Mouse (Mus musculus) midbrain, embryonic 16.5 days (tissue): Measurements from ENCODE around the gene Pi4k2b. TPM values are rescaled to one million over a fixed set of nuclear protein-coding genes. Genes with fewer than 3 reads are reported as not detected.

Source experiments
- ATAC-seq: fragments of 200-750 bp; cut with Nextera tagmentation; 2 replicates; pipeline ENCODE4 v1.8.0; 2017; ENCODE audit warnings: moderate TSS enrichment
- H3K27ac ChIP-seq: fragments of 300-500 bp; sonication (generic); 2 replicates; pipeline ENCODE4 v1.5.1; 2014; ENCODE audit warnings: mild to moderate bottlenecking, low read length, mixed read lengths
- H3K27me3 ChIP-seq: fragments of 300-500 bp; sonication (generic); 2 replicates; pipeline ENCODE4 v1.6.1; 2014; ENCODE audit warnings: low read depth, low read length, mixed read lengths; ENCODE audit not compliant: control insufficient read depth, insufficient read depth
- H3K36me3 ChIP-seq: fragments of 300-500 bp; sonication (generic); 2 replicates; pipeline ENCODE4 v1.6.1; 2014; ENCODE audit warnings: mild to moderate bottlenecking, low read length, moderate library complexity, mixed read lengths; ENCODE audit not compliant: control insufficient read depth, insufficient read depth
- H3K4me1 ChIP-seq: fragments of 300-500 bp; sonication (generic); 2 replicates; pipeline ENCODE4 v1.6.1; 2014; ENCODE audit warnings: mild to moderate bottlenecking, low read length, mixed read lengths; ENCODE audit not compliant: control insufficient read depth, insufficient read depth
- H3K4me2 ChIP-seq: fragments of 300-500 bp; sonication (generic); 2 replicates; pipeline ENCODE4 v1.6.1; 2014; ENCODE audit warnings: mild to moderate bottlenecking, low read length, mixed read lengths
- H3K4me3 ChIP-seq: fragments of 300-500 bp; sonication (generic); 2 replicates; pipeline ENCODE4 v1.5.1; 2014; ENCODE audit warnings: low read depth, mild to moderate bottlenecking, low read length, moderate library complexity, mixed read lengths
- H3K9ac ChIP-seq: fragments of 300-500 bp; sonication (generic); 2 replicates; pipeline ENCODE4 v1.6.1; 2014; ENCODE audit warnings: low read depth, low read length, mixed read lengths
- H3K9me3 ChIP-seq: fragments of 300-500 bp; sonication (generic); replicated peaks from 2 replicates; pipeline ENCODE4 v1.6.1; 2014; ENCODE audit warnings: mild to moderate bottlenecking, low read length, mixed read lengths; ENCODE audit not compliant: control insufficient read depth, poor library complexity, severe bottlenecking
- WGBS: fragments of 180-500 bp; shearing (Covaris S2); extraction: QIAGEN DNeasy Blood & Tissue Kit; methylation state at CpG from one replicate; pipeline ENCODE4 v1.1.7; 2014; 5-methylcytosine and 5-hydroxymethylcytosine counted together
- polyA plus RNA-seq: library from polyadenylated mRNA; unstranded; fragments of >200 nt; fragmentation: Nextera tagmentation; extraction: Ambion mirVana; gene quantifications from 2 replicates; pipeline ENCODE4 v1.2.1, GENCODE M21; 2015

The Pi4k2b gene
- polyA plus RNA-seq, 1 experiment from 2014 or later, result 2.8 TPM

- Histone ChIP-seq H3K4me2 (no peak overlapping the region), H3K9me3 (no peaks in the 10 kb centered on the region), H3K9ac (no peak overlapping the region), H3K27ac (no peak overlapping the region), H3K4me3 (no peak overlapping the region), H3K27me3 (no peaks in the 10 kb centered on the region), H3K36me3 (peaks cover 13% of the 10 kb centered on the region), H3K4me1 (no peaks in the 10 kb centered on the region)
- 96% methylated on average over 9 of the region's 9 CpGs for WGBS
- no peak for ATAC-seq
Observed at GRCm38 (mm10) chr5:52793230-52793629, 51.9 kb downstream of the Pi4k2b start.

GRCm38 (mm10) chr5:52794109-52794508, 52.7 kb downstream of the Pi4k2b start:
- H3K9ac ChIP-seq, result no peak overlapping the region
- H3K4me1 ChIP-seq, result no peaks in the 10 kb centered on the region
- no peaks in the 10 kb centered on the region for H3K27me3 ChIP-seq
- no peak overlapping the region for H3K27ac ChIP-seq
- ATAC-seq, result no peak
- no peak overlapping the region for H3K4me2 ChIP-seq
- no peaks in the 10 kb centered on the region for H3K9me3 ChIP-seq
- H3K36me3 ChIP-seq, result peaks cover 13% of the 10 kb centered on the region
- no peak overlapping the region for H3K4me3 ChIP-seq
- WGBS, result 93% methylated on average over 9 of the region's 9 CpGs

GRCm38 (mm10) chr5:52799274-52799985, 58.1 kb downstream of the Pi4k2b start:
- Histone ChIP-seq H3K9ac (no peak overlapping the region), H3K4me3 (no peak overlapping the region), H3K36me3 (peaks cover 13% of the 10 kb centered on the region), H3K9me3 (no peaks in the 10 kb centered on the region), H3K27ac (no peak overlapping the region), H3K27me3 (no peaks in the 10 kb centered on the region), H3K4me2 (no peak overlapping the region), H3K4me1 (no peaks in the 10 kb centered on the region)
- no peak for ATAC-seq
- 92% methylated on average over 12 of the region's 12 CpGs for WGBS

GRCm38 (mm10) chr5:52805801-52806200, 64.4 kb downstream of the Pi4k2b start:
- no peaks in the 10 kb centered on the region for H3K4me1 ChIP-seq
- no peak overlapping the region for H3K4me3 ChIP-seq
- no peak for ATAC-seq
- H3K9me3 ChIP-seq, result no peaks in the 10 kb centered on the region
- no peak overlapping the region for H3K9ac ChIP-seq
- no peak overlapping the region for H3K27ac ChIP-seq
- no peak overlapping the region for H3K4me2 ChIP-seq
- 0 out of 2 replicates have a peak, but pooled peaks cover 4% of the 10 kb centered on the region for H3K36me3 ChIP-seq
- WGBS, result 81% methylated on average over 4 of the region's 4 CpGs
- H3K27me3 ChIP-seq, result no peaks in the 10 kb centered on the region

- Histone ChIP-seq H3K27ac (no peak overlapping the region), H3K4me1 (no peaks in the 10 kb centered on the region), H3K27me3 (no peaks in the 10 kb centered on the region), H3K4me3 (no peak overlapping the region), H3K9me3 (no peaks in the 10 kb centered on the region), H3K4me2 (no peak overlapping the region), H3K9ac (no peak overlapping the region), H3K36me3 (0 out of 2 replicates have a peak, but pooled peaks cover 4% of the 10 kb centered on the region)
- no peak for ATAC-seq
- 86% methylated on average over 8 of the region's 8 CpGs for WGBS
Observed at GRCm38 (mm10) chr5:52806349-52806748, 65.0 kb downstream of the Pi4k2b start.

- H3K27ac ChIP-seq, result no peak overlapping the region
- no peak overlapping the region for H3K4me2 ChIP-seq
- H3K27me3 ChIP-seq, result no peaks in the 10 kb centered on the region
- 0 out of 2 replicates have a peak, but pooled peaks cover 4% of the 10 kb centered on the region for H3K36me3 ChIP-seq
- H3K9me3 ChIP-seq, result no peaks in the 10 kb centered on the region
- H3K9ac ChIP-seq, result no peak overlapping the region
- no peak for ATAC-seq
- no peaks in the 10 kb centered on the region for H3K4me1 ChIP-seq
- no peak overlapping the region for H3K4me3 ChIP-seq
- WGBS, result 92% methylated on average over 7 of the region's 7 CpGs
Observed at GRCm38 (mm10) chr5:52807030-52807429, 65.7 kb downstream of the Pi4k2b start.

GRCm38 (mm10) chr5:52810446-52810845, 69.1 kb downstream of the Pi4k2b start:
- H3K27ac ChIP-seq, result no peak overlapping the region
- no peak for ATAC-seq
- no peak overlapping the region for H3K4me2 ChIP-seq
- H3K27me3 ChIP-seq, result no peaks in the 10 kb centered on the region
- H3K4me3 ChIP-seq, result no peak overlapping the region
- 96% methylated on average over 6 of the region's 6 CpGs for WGBS
- H3K36me3 ChIP-seq, result peaks cover 4% of the 10 kb centered on the region; the same call in 1 of the 2 replicates
- H3K4me1 ChIP-seq, result no peaks in the 10 kb centered on the region
- no peaks in the 10 kb centered on the region for H3K9me3 ChIP-seq
- no peak overlapping the region for H3K9ac ChIP-seq

GRCm38 (mm10) chr5:52811056-52811455, 69.7 kb downstream of the Pi4k2b start:
- H3K4me2 ChIP-seq, result no peak overlapping the region
- no peaks in the 10 kb centered on the region for H3K9me3 ChIP-seq
- H3K36me3 ChIP-seq, result peaks cover 4% of the 10 kb centered on the region
- no peaks in the 10 kb centered on the region for H3K27me3 ChIP-seq
- H3K9ac ChIP-seq, result no peak overlapping the region
- no peak overlapping the region for H3K4me3 ChIP-seq
- WGBS, result 93% methylated on average over 14 of the region's 14 CpGs
- no peaks in the 10 kb centered on the region for H3K4me1 ChIP-seq
- H3K27ac ChIP-seq, result no peak overlapping the region
- no peak for ATAC-seq

GRCm38 (mm10) chr5:52812456-52812855, 71.1 kb downstream of the Pi4k2b start:
- Histone ChIP-seq H3K4me2 (no peak overlapping the region), H3K27me3 (no peaks in the 10 kb centered on the region), H3K4me1 (no peaks in the 10 kb centered on the region), H3K4me3 (no peak overlapping the region), H3K9ac (no peak overlapping the region), H3K9me3 (no peaks in the 10 kb centered on the region), H3K36me3 (peaks cover 2% of the 10 kb centered on the region), H3K27ac (no peak overlapping the region)
- ATAC-seq, result no peak
- 94% methylated on average over 10 of the region's 10 CpGs for WGBS
